Mouse (Mus musculus) CH12.LX (cell line): ENCODE measurements around the gene Gm21732. TPM values are rescaled to one million over a fixed set of nuclear protein-coding genes. Genes with fewer than 3 reads are reported as not detected.
"Not testable (repeated sequence)": the region's sequence is repeated elsewhere in the genome, so short reads cannot be mapped to it uniquely, and the experiment has no call there.

Experiments used
- DNase-seq: peaks from one replicate; pipeline ENCODE4 v3.0.0-alpha.2; 2013; ENCODE audit errors: extremely low read depth
- H3K27ac ChIP-seq: 2 replicates; pipeline ENCODE4 v1.5.1; 2012; ENCODE audit warnings: low read depth, mild to moderate bottlenecking, control low read depth, moderate library complexity; ENCODE audit not compliant: insufficient read depth
- H3K27me3 ChIP-seq: replicated peaks from 2 replicates; pipeline ENCODE3; 2012; ENCODE audit warnings: inconsistent platforms
- H3K36me3 ChIP-seq, 2 experiments: replicated peaks in 1 of 2; 2 replicates each; pipeline versions ENCODE3 to v1.6.1; 2012; ENCODE audit warnings: inconsistent platforms in 1 of 2, low read length in 1 of 2, mild to moderate bottlenecking in 1 of 2, mixed read lengths in 1 of 2, moderate library complexity in 1 of 2; ENCODE audit not compliant: control insufficient read depth in 1 of 2, insufficient read depth in 1 of 2
- H3K4me1 ChIP-seq, 2 experiments: 2 replicates each; pipeline ENCODE4 v1.6.1; 2012; ENCODE audit warnings: inconsistent platforms in 1 of 2, moderate library complexity in 1 of 2; ENCODE audit not compliant: insufficient read depth in 2 of 2, control insufficient read depth in 1 of 2
- H3K4me2 ChIP-seq: 2 replicates; pipeline ENCODE4 v1.6.1; 2012; ENCODE audit warnings: low read depth, mild to moderate bottlenecking, control low read depth; ENCODE audit not compliant: poor library complexity, insufficient read depth, severe bottlenecking
- H3K4me3 ChIP-seq, 3 experiments: fragments of 150-350 bp in 1 of 3; sonication (generic) in 1 of 3; replicated peaks in 1 of 3; 2 replicates each; pipeline versions ENCODE3 to v1.5.1; 2011 to 2012; ENCODE audit warnings: low read depth in 2 of 3, low read length in 2 of 3, mild to moderate bottlenecking in 2 of 3, moderate library complexity in 2 of 3, control low read depth in 1 of 3, improper control_type of control experiment in 1 of 3, inconsistent platforms in 1 of 3, mixed read lengths in 1 of 3; ENCODE audit not compliant: poor library complexity in 1 of 3
- H3K79me2 ChIP-seq: replicated peaks from 2 replicates; pipeline ENCODE4 v1.6.1; 2012; ENCODE audit warnings: mild to moderate bottlenecking, moderate library complexity; ENCODE audit not compliant: control insufficient read depth, poor library complexity, insufficient read depth, severe bottlenecking; ENCODE audit errors: extremely low read depth
- H3K9ac ChIP-seq: 2 replicates; pipeline ENCODE4 v1.6.1; 2012; ENCODE audit warnings: low read depth, mild to moderate bottlenecking, control low read depth, moderate library complexity; ENCODE audit not compliant: insufficient read depth
- H3K9me3 ChIP-seq: replicated peaks from 2 replicates; pipeline ENCODE3; 2012; ENCODE audit warnings: low read length, inconsistent platforms, mixed read lengths
- dilution Hi-C: fragments of 300-500 bp; cut with MboI; formaldehyde crosslinking; loops from 2 replicates; pipeline ENCODE4 v1.14.3; 2020; ENCODE audit warnings: low sequenced_read_pairs; ENCODE audit not compliant: extremely low pct_unique_long_range_greater_than_20kb, extremely low pct_ligation_motif_present
- in situ Hi-C: fragments of 300-500 bp; cut with MboI; formaldehyde crosslinking; loops from 3 replicates; pipeline ENCODE4 v1.14.3; 2019; ENCODE audit warnings: low sequenced_read_pairs, low pct_ligation_motif_present, low pct_unique_long_range_greater_than_20kb, mixed read lengths
- polyA plus RNA-seq: library from polyadenylated mRNA; unstranded; fragments of >175 nt; gene quantifications from 2 replicates; pipeline ENCODE4 v1.2.1, GENCODE M21; 2012; ENCODE audit warnings: low read depth; ENCODE audit not compliant: insufficient read length
- total RNA-seq, 2 experiments: library from RNA; depleted of rRNA; stranded (reverse); fragments of 300-350 nt in 1 of 2; fragments of >200 nt in 1 of 2; gene quantifications; 2 replicates each; pipeline ENCODE4 v1.2.3; 2012 to 2014

The Gm21732 gene
- total RNA-seq (2012; rRNA removed) (not detected in 2 replicates), total RNA-seq (2014; rRNA removed) (not detected in 2 replicates), polyA plus RNA-seq (not detected in 2 replicates)

GRCm38 (mm10) chrY:38575591-38575990 is at the start of gene Gm21732:
Gene Gm21732, minus strand, starts transcription at chrY:38575691.
- H3K27ac ChIP-seq, H3K79me2 ChIP-seq, H3K4me3 ChIP-seq, dilution Hi-C loops, H3K4me1 ChIP-seq, H3K27me3 ChIP-seq, H3K4me2 ChIP-seq, H3K9ac ChIP-seq, H3K9me3 ChIP-seq, DNase-seq, H3K36me3 ChIP-seq, in situ Hi-C loops: not testable (repeated sequence)

Other genes starting within 250 kb of the Gm21732 start
- not detected in 2 replicates for gene Gm20897, start 73.5 kb downstream of the Gm21732 start, total RNA-seq (2012; rRNA removed)
- not detected in 2 replicates for gene Gm20897, start 73.5 kb downstream of the Gm21732 start, total RNA-seq (2014; rRNA removed)
- not detected in 2 replicates for gene Gm20897, start 73.5 kb downstream of the Gm21732 start, polyA plus RNA-seq